Mouse (Mus musculus): ENCODE data around the gene Bcl2l10. TPM values are rescaled to one million over a fixed set of nuclear protein-coding genes. Genes with fewer than 3 reads are reported as not detected.

Gene Bcl2l10
- under 1 TPM in 1 of 2 experiments, not detected in 1; 0.36 TPM for total RNA-seq (2021)
- long read RNA-seq, experiment 1, result 0 reads
- long read RNA-seq, experiment 2, result 0 reads

GRCm38 (mm10) chr9:75347458-75347857 lies at the start of gene Bcl2l10:
Bcl2l10 (plus strand) TSS chr9:75347758.
- DNase-seq (ENCODE audit: low spot score in 2 of 2), result no peak
- intact Hi-C loops (cut with DNase I), result no loop called here

- intact Hi-C loops (cut with DNase I), result no loop called here
- no peak for DNase-seq (ENCODE audit: low spot score in 2 of 2)
These were observed 48.2 kb upstream of the Bcl2l10 start for GRCm38 (mm10) chr9:75299342-75299741.

- intact Hi-C loops (cut with DNase I), result no loop called here
These were observed 44.5 kb upstream of the Bcl2l10 start for GRCm38 (mm10) chr9:75303033-75303432.

GRCm38 (mm10) chr9:75303701-75304261 lies 43.8 kb upstream of the Bcl2l10 start:
- DNase-seq (ENCODE audit: low spot score in 2 of 2), result no peak

More at GRCm38 (mm10) chr9:75303033-75303432, 44.5 kb upstream of the Bcl2l10 start:
- DNase-seq (ENCODE audit: low spot score in 2 of 2), result no peak

GRCm38 (mm10) chr9:75304286-75304685 lies 43.3 kb upstream of the Bcl2l10 start:
- intact Hi-C loops (cut with DNase I), result no loop called here
- no peak for DNase-seq (ENCODE audit: low spot score in 2 of 2)

More at GRCm38 (mm10) chr9:75303701-75304261, 43.8 kb upstream of the Bcl2l10 start:
- intact Hi-C loops (cut with DNase I), result no loop called here

- intact Hi-C loops (cut with DNase I), result no loop called here
- no peak for DNase-seq (ENCODE audit: low spot score in 2 of 2)
These were observed 41.2 kb upstream of the Bcl2l10 start, which contains the start of gene Gnb5 for GRCm38 (mm10) chr9:75306126-75306898. Gnb5 (plus strand) TSS chr9:75306288.

- no peak for DNase-seq (ENCODE audit: low spot score in 2 of 2)
- intact Hi-C loops (cut with DNase I), result no loop called here
These were observed 40.5 kb upstream of the Bcl2l10 start for GRCm38 (mm10) chr9:75307015-75307414.

- DNase-seq (ENCODE audit: low spot score in 2 of 2), result no peak
- intact Hi-C loops (cut with DNase I), result no loop called here
These were observed 38.9 kb upstream of the Bcl2l10 start for GRCm38 (mm10) chr9:75308621-75309020.

GRCm38 (mm10) chr9:75312008-75312407 lies 35.5 kb upstream of the Bcl2l10 start:
- DNase-seq (ENCODE audit: low spot score in 2 of 2), result peak; percentile 86 to 91
- intact Hi-C loops (cut with DNase I), result loop anchor here (5.0 kb wide), 1 partner anchor 95 kb away; no protein-coding TSS in a partner anchor

- intact Hi-C loops (cut with DNase I), result loop anchor here (5.0 kb wide), 1 partner anchor 94 kb away; no protein-coding TSS in a partner anchor
- DNase-seq (ENCODE audit: low spot score in 2 of 2), result peak; percentile 34 to 57
These were observed 34.3 kb upstream of the Bcl2l10 start for GRCm38 (mm10) chr9:75313138-75313831.

GRCm38 (mm10) chr9:75313832-75314516 lies 33.6 kb upstream of the Bcl2l10 start:
- peak; percentile 77 to 83 for DNase-seq (ENCODE audit: low spot score in 2 of 2)
- intact Hi-C loops (cut with DNase I), result loop anchor here (5.0 kb wide), 1 partner anchor 93 kb away; no protein-coding TSS in a partner anchor

GRCm38 (mm10) chr9:75314517-75315105 lies 32.9 kb upstream of the Bcl2l10 start:
- DNase-seq (ENCODE audit: low spot score in 2 of 2), result no peak
- intact Hi-C loops (cut with DNase I), result loop anchor here (5.0 kb wide), 1 partner anchor 93 kb away; no protein-coding TSS in a partner anchor

- no peak for DNase-seq (ENCODE audit: low spot score in 2 of 2)
- intact Hi-C loops (cut with DNase I), result no loop called here
These were observed 32.3 kb upstream of the Bcl2l10 start for GRCm38 (mm10) chr9:75315238-75315637.

- no peak for DNase-seq (ENCODE audit: low spot score in 2 of 2)
- intact Hi-C loops (cut with DNase I), result no loop called here
These were observed 30.8 kb upstream of the Bcl2l10 start for GRCm38 (mm10) chr9:75316771-75317170.

GRCm38 (mm10) chr9:75318196-75318595 lies 29.4 kb upstream of the Bcl2l10 start:
- intact Hi-C loops (cut with DNase I), result no loop called here
- DNase-seq (ENCODE audit: low spot score in 2 of 2), result no peak

GRCm38 (mm10) chr9:75319365-75319764 lies 28.2 kb upstream of the Bcl2l10 start:
- no peak for DNase-seq (ENCODE audit: low spot score in 2 of 2)
- intact Hi-C loops (cut with DNase I), result no loop called here

GRCm38 (mm10) chr9:75322099-75322885 lies 25.3 kb upstream of the Bcl2l10 start:
- intact Hi-C loops (cut with DNase I), result no loop called here
- DNase-seq (ENCODE audit: low spot score in 2 of 2), result peak in 1 of 2 experiments; percentile 37

GRCm38 (mm10) chr9:75328047-75328446 lies 19.5 kb upstream of the Bcl2l10 start:
- no peak for DNase-seq (ENCODE audit: low spot score in 2 of 2)

More at GRCm38 (mm10) chr9:75328047-75328446, 19.5 kb upstream of the Bcl2l10 start:
- intact Hi-C loops (cut with DNase I), result no loop called here

All from left cerebral cortex, postnatal 14 days (tissue).